Mouse (Mus musculus) small intestine, adult 2 months (tissue): Measurements from ENCODE around the gene Slf2. TPM values are rescaled to one million over a fixed set of nuclear protein-coding genes. Genes with fewer than 3 reads are reported as not detected.

Experiments used
- H3K27ac ChIP-seq: fragments of 200-500 bp; 2 replicates; pipeline ENCODE4 v1.5.1; 2012; ENCODE audit warnings: low read depth, low read length, control low read depth, inconsistent platforms; ENCODE audit not compliant: insufficient read depth
- H3K27me3 ChIP-seq: fragments of 200-500 bp; 2 replicates; pipeline ENCODE4 v1.6.1; 2012; ENCODE audit warnings: mild to moderate bottlenecking, moderate library complexity, low read length, inconsistent platforms; ENCODE audit not compliant: control insufficient read depth, insufficient read depth
- H3K36me3 ChIP-seq: fragments of 200-500 bp; 2 replicates; pipeline ENCODE4 v1.6.1; 2012; ENCODE audit warnings: mild to moderate bottlenecking, low read length, control low read depth, inconsistent platforms; ENCODE audit not compliant: control insufficient read depth, insufficient read depth
- H3K4me1 ChIP-seq: fragments of 200-500 bp; 2 replicates; pipeline ENCODE4 v1.6.1; 2012; ENCODE audit warnings: low read length, inconsistent platforms, mixed read lengths; ENCODE audit not compliant: control insufficient read depth, insufficient read depth, insufficient read length
- H3K4me3 ChIP-seq: fragments of 200-500 bp; 2 replicates; pipeline ENCODE4 v1.5.1; 2012; ENCODE audit warnings: low read depth, mild to moderate bottlenecking, control low read depth, inconsistent platforms, low read length, moderate library complexity
- CTCF ChIP-seq: fragments of 200-500 bp; IDR thresholded peaks from 2 replicates; pipeline ENCODE4 v1.5.1; 2012; ENCODE audit warnings: low read depth, mild to moderate bottlenecking, control low read depth, inconsistent platforms, low read length, moderate library complexity, mixed read lengths; ENCODE audit not compliant: insufficient replicate concordance, insufficient read length; ENCODE audit errors: extremely low read depth
- POLR2A ChIP-seq: fragments of 200-500 bp; IDR thresholded peaks from 2 replicates; pipeline ENCODE4 v1.6.1; 2012; ENCODE audit warnings: low read depth, mild to moderate bottlenecking, control low read depth, inconsistent platforms, low read length, moderate library complexity
- WGBS: fragments of 180-500 bp; shearing (Covaris S2); methylation state at CpG from one replicate; pipeline ENCODE4 v1.1.7; 2018; 5-methylcytosine and 5-hydroxymethylcytosine counted together
- polyA plus RNA-seq: library from polyadenylated mRNA; depleted of rRNA; stranded (reverse); fragments of >200 nt; gene quantifications from 2 replicates; pipeline ENCODE4 v1.2.3, GENCODE M21; 2012

The Slf2 gene
- polyA plus RNA-seq, 1 experiment: 43.9 TPM

GRCm38 (mm10) chr19:44959633-44960032 lies 28.7 kb downstream of the Slf2 start:
- Histone ChIP-seq H3K4me1 (no peaks in the 10 kb centered on the region), H3K4me3 (no peak overlapping the region), H3K27me3 (no peaks in the 10 kb centered on the region), H3K27ac (no peak overlapping the region), H3K36me3 (peaks cover 51% of the 10 kb centered on the region)
- TF ChIP-seq CTCF (no peak), POLR2A (no peak)
- 100% methylated on average over 2 of the region's 2 CpGs for WGBS

- H3K36me3 ChIP-seq: peaks cover 28% of the 10 kb centered on the region
- H3K27me3 ChIP-seq: no peaks in the 10 kb centered on the region
- H3K4me1 ChIP-seq: no peaks in the 10 kb centered on the region
- 98% methylated on average over 1 of the region's 1 CpGs for WGBS
- no peak overlapping the region for H3K4me3 ChIP-seq
- no peak for TF ChIP-seq POLR2A
- TF ChIP-seq CTCF: no peak
- H3K27ac ChIP-seq: no peak overlapping the region
Observed at GRCm38 (mm10) chr19:44965978-44966377, 35.0 kb downstream of the Slf2 start.

GRCm38 (mm10) chr19:44968329-44968728 lies 37.4 kb downstream of the Slf2 start:
- 78% methylated on average over 3 of the region's 3 CpGs for WGBS
- Histone ChIP-seq H3K4me3 (no peak overlapping the region), H3K4me1 (no peaks in the 10 kb centered on the region), H3K27ac (no peak overlapping the region), H3K36me3 (peaks cover 33% of the 10 kb centered on the region), H3K27me3 (no peaks in the 10 kb centered on the region)
- no peak for TF ChIP-seq POLR2A
- TF ChIP-seq CTCF: no peak

- Histone ChIP-seq H3K4me3 (no peak overlapping the region), H3K36me3 (peaks cover 61% of the 10 kb centered on the region), H3K4me1 (peaks cover 6% of the 10 kb centered on the region; the same call in 1 of the 2 replicates), H3K27me3 (no peaks in the 10 kb centered on the region), H3K27ac (no peak overlapping the region)
- WGBS: 78% methylated on average over 6 of the region's 6 CpGs
- TF ChIP-seq POLR2A: no peak
- no peak for TF ChIP-seq CTCF
Observed at GRCm38 (mm10) chr19:44976636-44977035, 45.7 kb downstream of the Slf2 start.

GRCm38 (mm10) chr19:44977148-44977547 lies 46.2 kb downstream of the Slf2 start:
- Histone ChIP-seq H3K4me3 (no peak overlapping the region), H3K27me3 (no peaks in the 10 kb centered on the region), H3K4me1 (peaks cover 6% of the 10 kb centered on the region; the same call in 1 of the 2 replicates), H3K27ac (no peak overlapping the region), H3K36me3 (peaks cover 59% of the 10 kb centered on the region)
- TF ChIP-seq CTCF (no peak), POLR2A (no peak)
- WGBS: 60% methylated on average over 6 of the region's 6 CpGs

GRCm38 (mm10) chr19:44980787-44981186 lies 49.8 kb downstream of the Slf2 start:
- peaks cover 35% of the 10 kb centered on the region for H3K36me3 ChIP-seq
- no peak overlapping the region for H3K27ac ChIP-seq
- H3K27me3 ChIP-seq: no peaks in the 10 kb centered on the region
- no peak overlapping the region for H3K4me3 ChIP-seq
- WGBS: 82% methylated on average over 2 of the region's 2 CpGs
- H3K4me1 ChIP-seq: peaks cover 26% of the 10 kb centered on the region; the same call in 1 of the 2 replicates
- no peak for TF ChIP-seq CTCF
- no peak for TF ChIP-seq POLR2A

- peaks cover 37% of the 10 kb centered on the region; the same call in 1 of the 2 replicates for H3K4me1 ChIP-seq
- 14% methylated on average over 7 of the region's 7 CpGs for WGBS
- no peaks in the 10 kb centered on the region for H3K27me3 ChIP-seq
- H3K4me3 ChIP-seq: peak overlapping the region; percentile 13; the same call in 1 of the 2 replicates
- TF ChIP-seq CTCF: no peak
- TF ChIP-seq POLR2A: no peak
- peak overlapping the region; percentile 81 for H3K27ac ChIP-seq
- peaks cover 21% of the 10 kb centered on the region for H3K36me3 ChIP-seq
Observed at GRCm38 (mm10) chr19:44982477-44983115, 51.6 kb downstream of the Slf2 start.

GRCm38 (mm10) chr19:44983366-44983765 lies 52.4 kb downstream of the Slf2 start:
- TF ChIP-seq CTCF (no peak), POLR2A (no peak)
- WGBS: 58% methylated on average over 6 of the region's 6 CpGs
- H3K27me3 ChIP-seq: no peaks in the 10 kb centered on the region
- H3K4me3 ChIP-seq: no peak overlapping the region
- peaks cover 14% of the 10 kb centered on the region for H3K36me3 ChIP-seq
- H3K27ac ChIP-seq: peak overlapping the region; percentile 72; the same call in 1 of the 2 replicates
- peaks cover 39% of the 10 kb centered on the region; the same call in 1 of the 2 replicates for H3K4me1 ChIP-seq
